Mouse (Mus musculus) limb, embryonic 13.5 days (tissue): Measurements from ENCODE around the gene Gm8271. TPM values are rescaled to one million over a fixed set of nuclear protein-coding genes. Genes with fewer than 3 reads are reported as not detected.
"Not testable (repeated sequence)": the region's sequence is repeated elsewhere in the genome, so short reads cannot be mapped to it uniquely, and the experiment has no call there.

Experiments
- ATAC-seq: fragments of 200-750 bp; cut with Nextera tagmentation; 2 replicates; pipeline ENCODE4 v1.8.0; 2017; ENCODE audit warnings: low read depth, moderate number of reproducible peaks, moderate TSS enrichment; ENCODE audit not compliant: low FRiP score
- H3K27ac ChIP-seq: fragments of 300-500 bp; sonication (generic); 2 replicates; pipeline ENCODE4 v1.5.1; 2015; ENCODE audit warnings: inconsistent platforms, mild to moderate bottlenecking, moderate library complexity
- H3K27me3 ChIP-seq: fragments of 300-500 bp; sonication (generic); 2 replicates; pipeline ENCODE4 v1.6.1; 2015; ENCODE audit warnings: mild to moderate bottlenecking, inconsistent platforms
- H3K36me3 ChIP-seq: fragments of 300-500 bp; sonication (generic); 2 replicates; pipeline ENCODE4 v1.6.1; 2015; ENCODE audit warnings: inconsistent platforms, mild to moderate bottlenecking, moderate library complexity
- H3K4me1 ChIP-seq: fragments of 300-500 bp; sonication (generic); 2 replicates; pipeline ENCODE4 v1.6.1; 2015; ENCODE audit warnings: inconsistent platforms
- H3K4me2 ChIP-seq: fragments of 300-500 bp; sonication (generic); replicated peaks from 2 replicates; pipeline ENCODE4 v1.6.1; 2015; ENCODE audit warnings: inconsistent platforms, mild to moderate bottlenecking, moderate library complexity
- H3K4me3 ChIP-seq: fragments of 300-500 bp; sonication (generic); 2 replicates; pipeline ENCODE4 v1.5.1; 2015; ENCODE audit warnings: moderate library complexity, mild to moderate bottlenecking, inconsistent platforms
- H3K9ac ChIP-seq: fragments of 300-500 bp; sonication (generic); 2 replicates; pipeline ENCODE4 v1.6.1; 2015; ENCODE audit warnings: mild to moderate bottlenecking, inconsistent platforms
- H3K9me3 ChIP-seq: fragments of 300-500 bp; sonication (generic); 2 replicates; pipeline ENCODE4 v1.6.1; 2016; ENCODE audit warnings: inconsistent platforms
- WGBS: fragments of 180-500 bp; shearing (Covaris S2); methylation state at CpG from one replicate; pipeline ENCODE4 v1.1.7; 2015; 5-methylcytosine and 5-hydroxymethylcytosine counted together
- polyA plus RNA-seq: library from polyadenylated mRNA; unstranded; fragments of >200 nt; fragmentation: Nextera tagmentation; extraction: Ambion mirVana; gene quantifications from 2 replicates; pipeline ENCODE4 v1.2.1, GENCODE M21; 2015

The Gm8271 gene
- not detected in 2 replicates for polyA plus RNA-seq

- H3K27me3 ChIP-seq, H3K9me3 ChIP-seq, H3K36me3 ChIP-seq, H3K4me3 ChIP-seq, H3K27ac ChIP-seq, H3K4me2 ChIP-seq, H3K4me1 ChIP-seq, H3K9ac ChIP-seq, ATAC-seq: not testable (repeated sequence)
- WGBS = no CpG with 5 or more reads among the region's 3 CpGs
Observed at GRCm38 (mm10) chr14:5185493-5185892, at the start of gene Gm8271. Gene Gm8271 (plus strand): TSS chr14:5185793.

- H3K27me3 ChIP-seq, H3K27ac ChIP-seq, H3K9me3 ChIP-seq, H3K4me1 ChIP-seq, H3K4me2 ChIP-seq, H3K9ac ChIP-seq, H3K36me3 ChIP-seq, ATAC-seq, H3K4me3 ChIP-seq: not testable (repeated sequence)
- WGBS = no CpG with 5 or more reads among the region's 1 CpGs
Observed at GRCm38 (mm10) chr14:5164235-5164634, 21.4 kb upstream of the Gm8271 start, which contains the start of gene Gm3317. Gene Gm3317 (plus strand): TSS chr14:5164535.

Other genes with a start within 250 kb of the Gm8271 start
- gene Gm8297, start 201.9 kb upstream of the Gm8271 start, polyA plus RNA-seq = not detected in 2 replicates
- gene Gm3298, start 169.9 kb upstream of the Gm8271 start, polyA plus RNA-seq = not detected in 2 replicates
- gene 4930555G01Rik, start 135.2 kb upstream of the Gm8271 start, polyA plus RNA-seq = not detected in 2 replicates
- gene Gm8281, start 114.8 kb upstream of the Gm8271 start, polyA plus RNA-seq = 0.56 and 1.0 TPM in 2 replicates
- not detected in 2 replicates for gene Gm8279, start 54.3 kb upstream of the Gm8271 start, polyA plus RNA-seq
- gene Gm3317, start 21.3 kb upstream of the Gm8271 start, polyA plus RNA-seq = not detected in 2 replicates
- not detected in 2 replicates for gene Gm3526, start 74.8 kb downstream of the Gm8271 start, polyA plus RNA-seq
- gene Gm3542, start 149.1 kb downstream of the Gm8271 start, polyA plus RNA-seq = not detected in 2 replicates
- 0.14 TPM in 1 of 2 replicates, not detected in the other for gene Gm3500, start 203.3 kb downstream of the Gm8271 start, polyA plus RNA-seq